Mouse (Mus musculus) liver, postnatal 0 days (tissue): ENCODE data around the gene Rpl35.

Experiments used
- CTCF ChIP-seq: sonication (generic); IDR thresholded peaks from 2 replicates; pipeline ENCODE4 v1.5.1; 2016; ENCODE audit warnings: antibody characterized with exemption, low read depth
- EP300 ChIP-seq: IDR thresholded peaks from 2 replicates; pipeline ENCODE4 v1.6.1; 2016; ENCODE audit warnings: antibody characterized with exemption, low read depth, mild to moderate bottlenecking

DNA sequence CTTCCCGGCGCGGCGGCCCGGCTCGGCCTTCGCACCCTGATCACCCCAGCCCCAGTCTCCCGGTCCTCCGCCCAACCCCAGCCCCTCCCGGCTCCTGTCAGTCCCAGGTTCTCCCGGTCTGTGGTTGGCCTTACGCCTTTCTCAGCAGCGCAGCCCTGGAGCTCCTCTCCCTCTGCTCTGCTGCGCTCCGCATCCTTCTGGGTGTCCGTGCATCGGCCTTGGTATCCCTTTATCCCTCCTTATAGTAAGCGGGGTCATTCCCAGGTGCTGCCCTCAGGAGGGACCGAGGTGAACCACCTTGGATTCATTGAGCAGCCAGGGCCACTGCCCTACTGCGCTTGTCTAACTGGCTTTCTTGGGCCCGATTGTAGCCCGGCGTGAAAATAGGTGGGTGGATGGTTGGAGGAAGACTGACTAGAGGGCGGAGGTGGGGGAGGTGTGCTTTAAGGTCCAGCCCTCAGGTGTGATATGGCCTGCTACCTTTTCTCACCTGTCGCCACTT lies 3.0 kb upstream of the Rpl35 start:
- TF ChIP-seq CTCF (no peak), EP300 (no peak)
